Mouse (Mus musculus): ENCODE measurements around the gene Sorcs2. TPM values are rescaled to one million over a fixed set of nuclear protein-coding genes. Genes with fewer than 3 reads are reported as not detected.

Gene Sorcs2
- polyA plus RNA-seq, 1 experiment from 2014 or later, result 21.8 TPM

DNA sequence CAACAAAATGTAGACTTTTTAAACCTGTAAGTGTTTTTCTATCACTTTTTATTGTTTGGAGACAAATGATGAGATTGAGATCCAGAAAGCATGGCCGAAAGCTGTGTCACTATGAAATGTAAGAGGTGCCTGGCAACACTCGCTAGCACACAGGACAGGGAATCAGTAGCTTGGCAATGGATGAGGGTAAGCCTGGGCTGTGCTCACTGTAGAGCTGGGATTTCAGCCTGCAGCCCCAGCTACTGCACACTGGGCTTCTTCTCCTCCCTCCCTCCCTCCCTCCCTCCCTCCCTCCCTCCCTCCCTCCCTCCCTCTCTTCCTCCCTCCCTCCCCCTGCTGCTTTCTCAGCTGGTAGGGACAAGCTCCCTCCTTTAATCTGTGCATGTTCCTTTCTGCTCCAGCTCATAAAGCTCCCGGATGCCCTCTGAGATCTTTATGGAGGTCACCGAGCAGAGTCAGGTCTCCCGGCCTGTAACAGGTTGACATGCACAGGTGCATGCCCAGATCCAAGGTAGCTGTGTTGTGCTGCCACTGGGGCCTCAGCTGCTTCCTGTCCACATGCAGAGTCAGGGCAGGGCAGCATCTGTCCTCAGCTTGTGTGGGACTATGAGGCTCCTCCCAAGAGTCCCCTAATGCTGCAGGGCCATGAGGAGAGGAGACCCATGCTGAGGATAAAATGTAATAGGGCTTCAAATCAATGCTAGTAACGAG lies 123.1 kb downstream of the Sorcs2 start:
- Histone ChIP-seq H3K4me3 (ENCODE audit: low read length) (no peak overlapping the region), H3K4me2 (ENCODE audit: low read depth, low read length) (no peak overlapping the region), H3K27me3 (ENCODE audit: control insufficient read depth, insufficient read depth, low read depth, low read length) (no peaks in the 10 kb centered on the region), H3K27ac (ENCODE audit: low read length) (no peak overlapping the region), H3K9ac (ENCODE audit: low read length) (no peak overlapping the region), H3K4me1 (replicated peaks; ENCODE audit: control insufficient read depth, insufficient read depth, low read length) (no peaks in the 10 kb centered on the region), H3K36me3 (ENCODE audit: control insufficient read depth, insufficient read depth, low read length) (no peaks in the 10 kb centered on the region), H3K9me3 (ENCODE audit: control insufficient read depth, low read length) (no peaks in the 10 kb centered on the region)
- WGBS, result 65% methylated on average over 6 of the region's 6 CpGs
- ATAC-seq (ENCODE audit: low read depth), result no peak; the same call in 1 of the 2 replicates

DNA sequence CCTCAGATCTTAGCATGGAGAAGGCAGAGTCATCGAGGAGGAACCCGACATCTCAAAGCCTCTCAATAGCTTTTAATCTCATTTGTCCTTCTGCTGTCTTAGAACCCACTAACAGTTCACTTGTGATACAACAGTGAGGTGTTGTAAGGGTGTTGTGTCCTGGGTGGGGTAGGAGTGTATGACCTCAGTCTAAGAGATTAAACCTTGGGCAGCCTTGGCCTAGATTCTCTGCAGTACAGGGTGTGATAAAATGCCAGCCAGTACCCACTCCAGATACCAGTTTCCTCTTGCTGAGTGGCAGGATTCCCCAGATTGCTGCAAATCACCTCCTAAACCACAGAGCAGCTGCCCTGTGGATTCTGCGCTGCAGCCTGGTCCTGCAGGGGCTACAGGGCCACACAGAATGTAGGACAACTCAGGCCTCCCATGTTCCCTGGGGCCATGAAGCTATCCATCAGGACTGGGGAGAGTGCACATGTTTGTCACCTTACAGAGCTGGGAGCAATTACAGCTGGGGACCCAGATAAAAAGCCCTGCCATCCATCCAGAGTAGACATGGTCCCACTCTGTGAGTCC lies 130.7 kb downstream of the Sorcs2 start:
- Histone ChIP-seq H3K27ac (ENCODE audit: low read length) (no peak overlapping the region), H3K4me3 (ENCODE audit: low read length) (no peak overlapping the region), H3K36me3 (ENCODE audit: control insufficient read depth, insufficient read depth, low read length) (no peaks in the 10 kb centered on the region), H3K27me3 (ENCODE audit: control insufficient read depth, insufficient read depth, low read depth, low read length) (no peaks in the 10 kb centered on the region), H3K9me3 (ENCODE audit: control insufficient read depth, low read length) (no peaks in the 10 kb centered on the region), H3K9ac (ENCODE audit: low read length) (no peak overlapping the region), H3K4me2 (ENCODE audit: low read depth, low read length) (no peak overlapping the region), H3K4me1 (replicated peaks; ENCODE audit: control insufficient read depth, insufficient read depth, low read length) (no peaks in the 10 kb centered on the region)
- ATAC-seq (ENCODE audit: low read depth), result no peak
- WGBS, result 95% methylated on average over 3 of the region's 3 CpGs

DNA sequence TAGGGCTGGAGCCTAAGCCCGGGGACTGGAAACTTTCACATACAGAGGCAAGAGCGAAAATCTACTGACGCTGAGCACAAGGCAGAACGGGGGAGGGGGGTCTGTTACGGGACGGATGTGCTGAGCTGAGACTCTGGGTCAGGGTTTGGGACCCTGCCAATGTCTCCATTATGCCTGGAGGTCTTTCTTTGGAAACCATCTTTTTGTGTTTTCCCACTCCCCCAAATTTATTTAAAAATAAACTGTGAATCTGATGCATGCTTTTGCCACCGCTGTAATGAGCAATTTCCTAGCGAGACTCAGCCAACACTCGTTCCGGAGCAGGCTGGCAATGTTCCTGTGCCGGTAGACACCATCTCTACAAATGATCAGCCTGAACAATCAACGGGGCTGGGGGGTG lies 137.1 kb downstream of the Sorcs2 start:
- peak; percentile 65; the same call in 1 of the 2 replicates for ATAC-seq (ENCODE audit: low read depth)

DNA sequence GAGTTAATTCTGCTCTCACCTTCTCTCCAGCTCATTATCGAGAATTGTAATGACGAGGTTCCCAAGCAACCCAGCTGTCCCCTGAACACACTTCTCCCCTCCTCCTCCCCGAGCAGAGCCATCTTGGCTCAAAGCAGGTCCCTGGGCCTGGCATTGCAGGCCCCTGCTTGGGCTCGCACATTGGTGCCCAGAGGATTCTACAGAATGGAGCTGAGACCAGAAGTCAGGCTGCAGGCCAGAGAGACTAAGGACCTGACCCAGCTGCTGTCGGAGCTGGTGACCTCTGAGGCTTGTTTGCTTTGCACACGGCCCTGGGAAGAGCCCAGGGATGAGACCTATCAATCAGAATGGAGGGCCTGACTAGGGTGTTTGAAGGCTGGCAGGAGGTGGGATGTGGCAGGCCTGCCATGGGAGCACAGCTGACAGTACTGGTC lies 138.2 kb downstream of the Sorcs2 start:
- no peak overlapping the region for H3K4me2 ChIP-seq (ENCODE audit: low read depth, low read length)
- no peak overlapping the region for H3K4me3 ChIP-seq (ENCODE audit: low read length)
- no peaks in the 10 kb centered on the region for H3K9me3 ChIP-seq (ENCODE audit: control insufficient read depth, low read length)
- no peak overlapping the region for H3K27ac ChIP-seq (ENCODE audit: low read length)
- no peak overlapping the region for H3K9ac ChIP-seq (ENCODE audit: low read length)
- no peaks in the 10 kb centered on the region for H3K36me3 ChIP-seq (ENCODE audit: control insufficient read depth, insufficient read depth, low read length)
- no peaks in the 10 kb centered on the region for H3K27me3 ChIP-seq (ENCODE audit: control insufficient read depth, insufficient read depth, low read depth, low read length)
- ATAC-seq (ENCODE audit: low read depth), result no peak
- peaks cover 16% of the 10 kb centered on the region for H3K4me1 ChIP-seq (replicated peaks; ENCODE audit: control insufficient read depth, insufficient read depth, low read length)
- WGBS, result 34% methylated on average over 6 of the region's 6 CpGs

More for the DNA sequence above, 137.1 kb downstream of the Sorcs2 start:
- Histone ChIP-seq H3K9ac (ENCODE audit: low read length) (no peak overlapping the region), H3K9me3 (ENCODE audit: control insufficient read depth, low read length) (no peaks in the 10 kb centered on the region), H3K4me2 (ENCODE audit: low read depth, low read length) (peak overlapping the region; percentile 6; the same call in 1 of the 2 replicates), H3K36me3 (ENCODE audit: control insufficient read depth, insufficient read depth, low read length) (no peaks in the 10 kb centered on the region), H3K27me3 (ENCODE audit: control insufficient read depth, insufficient read depth, low read depth, low read length) (no peaks in the 10 kb centered on the region), H3K4me1 (replicated peaks; ENCODE audit: control insufficient read depth, insufficient read depth, low read length) (peaks cover 7% of the 10 kb centered on the region; the same call in 1 of the 2 replicates), H3K4me3 (ENCODE audit: low read length) (no peak overlapping the region), H3K27ac (ENCODE audit: low read length) (no peak overlapping the region)
- 47% methylated on average over 12 of the region's 12 CpGs for WGBS

DNA sequence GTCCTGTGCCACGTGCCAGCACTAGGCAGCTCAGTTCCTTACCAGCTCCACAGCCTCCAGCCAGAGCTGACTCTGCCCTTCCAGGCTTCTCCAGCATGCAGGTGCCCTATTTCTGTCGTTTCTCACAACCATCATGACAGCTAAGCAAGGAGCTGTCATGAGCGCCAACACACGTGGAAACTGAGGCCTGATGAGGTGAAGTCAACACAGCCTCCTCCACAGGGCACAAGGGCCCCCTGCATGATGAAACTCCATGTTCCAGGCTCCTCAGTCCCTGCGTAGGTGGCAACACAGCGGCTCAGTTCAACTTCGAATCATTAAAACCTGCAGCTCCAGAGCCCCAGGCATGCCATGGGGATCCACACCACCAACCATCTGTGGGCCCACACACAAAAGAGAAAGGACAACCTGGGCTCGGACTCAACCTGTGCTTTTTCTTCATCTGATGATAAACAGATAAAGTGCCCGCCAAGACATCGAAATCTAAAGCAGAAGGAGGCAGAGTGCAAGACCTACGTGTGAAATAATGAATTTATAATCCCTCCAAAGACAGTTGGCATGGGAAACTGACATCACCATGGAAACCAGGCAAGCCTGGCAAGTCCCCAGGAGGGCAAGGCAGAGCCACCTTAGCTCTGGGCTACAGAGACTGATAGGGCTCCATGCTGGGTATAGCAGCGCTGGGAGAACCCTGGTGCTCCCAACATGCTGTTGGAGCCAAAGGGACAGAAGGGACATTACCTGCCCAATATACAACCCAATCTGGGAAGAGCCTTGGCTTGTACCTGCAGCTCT lies 139.4 kb downstream of the Sorcs2 start:
- H3K27me3 ChIP-seq (ENCODE audit: control insufficient read depth, insufficient read depth, low read depth, low read length), result no peaks in the 10 kb centered on the region
- no peaks in the 10 kb centered on the region for H3K9me3 ChIP-seq (ENCODE audit: control insufficient read depth, low read length)
- H3K4me3 ChIP-seq (ENCODE audit: low read length), result no peak overlapping the region
- H3K4me2 ChIP-seq (ENCODE audit: low read depth, low read length), result no peak overlapping the region
- ATAC-seq (ENCODE audit: low read depth), result no peak
- H3K36me3 ChIP-seq (ENCODE audit: control insufficient read depth, insufficient read depth, low read length), result no peaks in the 10 kb centered on the region
- H3K4me1 ChIP-seq (replicated peaks; ENCODE audit: control insufficient read depth, insufficient read depth, low read length), result peaks cover 19% of the 10 kb centered on the region
- WGBS, result 83% methylated on average over 12 of the region's 12 CpGs
- H3K27ac ChIP-seq (ENCODE audit: low read length), result no peak overlapping the region
- H3K9ac ChIP-seq (ENCODE audit: low read length), result no peak overlapping the region

DNA sequence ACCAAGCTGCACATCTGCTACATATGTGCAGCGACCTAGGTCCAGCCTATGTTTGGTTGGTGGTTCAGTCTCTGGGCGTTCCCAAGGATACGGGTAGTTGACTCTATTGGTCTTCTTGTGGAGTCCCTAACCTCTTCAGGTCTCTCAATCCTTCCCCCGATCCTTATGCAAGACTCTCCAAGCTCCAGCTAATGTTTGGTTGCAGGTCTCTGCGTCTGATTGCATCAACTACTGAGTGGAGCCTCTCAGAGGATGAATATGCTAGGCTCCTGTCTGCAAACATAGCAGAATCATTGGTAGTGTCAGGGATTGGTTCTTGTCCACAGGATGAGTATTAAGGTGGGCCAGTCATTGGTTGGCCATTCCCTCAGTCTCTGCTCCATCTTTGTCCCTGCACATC lies 140.9 kb downstream of the Sorcs2 start:
- Histone ChIP-seq H3K36me3 (ENCODE audit: control insufficient read depth, insufficient read depth, low read length) (no peaks in the 10 kb centered on the region), H3K27me3 (ENCODE audit: control insufficient read depth, insufficient read depth, low read depth, low read length) (no peaks in the 10 kb centered on the region), H3K4me2 (ENCODE audit: low read depth, low read length) (no peak overlapping the region), H3K9ac (ENCODE audit: low read length) (no peak overlapping the region), H3K9me3 (ENCODE audit: control insufficient read depth, low read length) (no peaks in the 10 kb centered on the region), H3K4me1 (replicated peaks; ENCODE audit: control insufficient read depth, insufficient read depth, low read length) (peaks cover 29% of the 10 kb centered on the region), H3K4me3 (ENCODE audit: low read length) (no peak overlapping the region), H3K27ac (ENCODE audit: low read length) (no peak overlapping the region)
- no peak for ATAC-seq (ENCODE audit: low read depth)
- WGBS, result 85% methylated on average over 5 of the region's 5 CpGs

DNA sequence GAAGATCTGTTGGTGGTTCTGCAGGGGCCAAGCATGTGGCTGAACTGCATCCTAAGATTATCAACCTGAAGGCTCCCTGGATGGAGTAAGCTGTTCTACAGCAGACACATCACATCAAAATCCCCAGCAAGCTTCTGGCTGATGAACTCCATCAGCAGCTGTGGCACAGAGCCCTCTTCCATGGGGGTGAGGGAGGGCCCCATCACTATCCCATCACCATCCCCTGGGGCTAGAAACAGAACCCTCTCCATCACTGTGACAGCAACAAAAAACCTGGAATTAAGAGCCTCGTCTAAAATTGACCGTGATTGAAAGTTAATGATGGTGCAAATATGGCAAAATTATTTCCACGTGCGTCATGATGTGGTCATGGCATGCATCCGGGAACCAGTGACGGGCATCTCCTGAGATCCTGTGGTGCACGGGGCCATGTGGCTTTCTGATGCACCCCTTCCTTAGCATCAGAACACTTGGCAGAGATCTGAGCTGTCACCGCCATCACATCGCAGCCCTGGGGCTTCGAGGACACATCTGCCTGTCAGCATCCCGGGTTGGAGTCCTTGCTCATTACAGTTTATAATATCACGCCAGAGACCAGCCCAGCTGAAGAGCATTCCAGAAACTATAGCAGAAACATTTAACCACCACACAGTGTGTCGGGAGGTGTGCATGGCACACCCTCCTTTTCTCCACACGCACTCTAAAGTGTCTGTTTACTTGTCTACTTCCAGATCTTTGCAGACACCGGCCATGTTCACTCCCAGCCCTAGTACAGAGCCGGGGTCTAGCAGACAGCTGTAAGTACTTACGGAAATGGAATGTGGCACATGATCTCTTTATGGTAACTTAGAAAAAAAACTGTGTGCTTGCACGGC lies 143.1 kb downstream of the Sorcs2 start:
- H3K9ac ChIP-seq (ENCODE audit: low read length), result no peak overlapping the region
- no peaks in the 10 kb centered on the region for H3K27me3 ChIP-seq (ENCODE audit: control insufficient read depth, insufficient read depth, low read depth, low read length)
- H3K36me3 ChIP-seq (ENCODE audit: control insufficient read depth, insufficient read depth, low read length), result no peaks in the 10 kb centered on the region
- no peaks in the 10 kb centered on the region for H3K9me3 ChIP-seq (ENCODE audit: control insufficient read depth, low read length)
- peak; percentile 59 for ATAC-seq (ENCODE audit: low read depth)
- H3K4me3 ChIP-seq (ENCODE audit: low read length), result no peak overlapping the region
- WGBS, result 39% methylated on average over 18 of the region's 18 CpGs
- no peak overlapping the region for H3K4me2 ChIP-seq (ENCODE audit: low read depth, low read length)
- no peak overlapping the region for H3K27ac ChIP-seq (ENCODE audit: low read length)
- H3K4me1 ChIP-seq (replicated peaks; ENCODE audit: control insufficient read depth, insufficient read depth, low read length), result peaks cover 24% of the 10 kb centered on the region

DNA sequence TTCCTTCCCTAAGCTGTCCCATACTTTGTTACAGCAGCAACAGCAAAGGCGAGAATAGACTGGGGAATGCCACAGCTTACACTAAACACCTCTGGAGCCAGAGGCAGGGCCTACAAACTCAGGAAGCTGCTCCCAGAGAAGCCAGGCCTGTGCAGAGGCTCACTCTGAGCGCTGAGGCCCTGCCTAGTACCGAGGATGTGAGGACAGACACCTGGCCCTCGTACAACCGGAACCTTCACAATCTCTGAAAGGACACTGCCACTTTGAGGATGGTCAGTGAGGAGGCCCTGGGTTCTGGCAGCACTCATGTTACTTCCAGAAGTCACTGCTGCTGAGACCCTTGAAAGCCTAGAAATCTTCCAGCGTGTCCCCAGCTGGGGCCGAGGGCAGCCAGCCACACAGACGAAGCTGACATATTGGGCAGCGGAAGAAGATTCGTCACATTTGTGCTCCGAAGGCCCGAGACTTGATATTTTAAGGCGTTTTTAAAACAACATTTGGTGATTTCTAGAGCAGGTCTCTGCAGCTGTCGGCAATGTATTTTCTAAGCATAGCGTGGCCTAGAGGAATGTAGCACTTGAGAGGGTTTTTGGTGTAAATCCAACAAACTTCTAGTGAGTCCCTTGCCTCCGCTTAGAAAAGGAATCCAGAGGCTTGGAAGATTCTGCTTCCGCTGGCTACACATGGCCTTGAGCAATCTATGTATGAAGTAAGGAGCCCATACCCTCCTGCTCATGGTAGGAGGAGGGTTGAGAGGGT lies 145.0 kb downstream of the Sorcs2 start:
- 58% methylated on average over 17 of the region's 17 CpGs for WGBS
- H3K9ac ChIP-seq (ENCODE audit: low read length), result peak overlapping the region; percentile 23; the same call in 1 of the 2 replicates

More for the DNA sequence above, 145.0 kb downstream of the Sorcs2 start:
- no peaks in the 10 kb centered on the region for H3K27me3 ChIP-seq (ENCODE audit: control insufficient read depth, insufficient read depth, low read depth, low read length)
- no peaks in the 10 kb centered on the region for H3K36me3 ChIP-seq (ENCODE audit: control insufficient read depth, insufficient read depth, low read length)
- H3K4me3 ChIP-seq (ENCODE audit: low read length), result no peak overlapping the region
- peak overlapping the region; percentile 49; the same call in 1 of the 2 replicates for H3K27ac ChIP-seq (ENCODE audit: low read length)
- H3K4me2 ChIP-seq (ENCODE audit: low read depth, low read length), result no peak overlapping the region
- peak; percentile 61; the same call in 1 of the 2 replicates for ATAC-seq (ENCODE audit: low read depth)
- no peaks in the 10 kb centered on the region for H3K9me3 ChIP-seq (ENCODE audit: control insufficient read depth, low read length)
- H3K4me1 ChIP-seq (replicated peaks; ENCODE audit: control insufficient read depth, insufficient read depth, low read length), result peaks cover 24% of the 10 kb centered on the region
